Mouse (Mus musculus) myocyte (in vitro differentiated cells): ENCODE measurements around the gene Msrb1.

Source experiments
- E2F4 ChIP-seq: IDR thresholded peaks from one replicate; pipeline ENCODE4 v1.6.1; 2011; ENCODE audit warnings: mild to moderate bottlenecking, control low read depth, moderate library complexity; ENCODE audit not compliant: insufficient read depth
- MYOD1 ChIP-seq, 3 experiments: IDR thresholded peaks; one replicate each; pipeline ENCODE4 v1.6.1; 2011; ENCODE audit warnings: control low read depth in 2 of 3, low read depth in 2 of 3, mild to moderate bottlenecking in 2 of 3, moderate library complexity in 1 of 3; ENCODE audit not compliant: insufficient read length in 2 of 3, control insufficient read depth in 1 of 3
- MYOG ChIP-seq, 3 experiments: IDR thresholded peaks; one replicate each; pipeline ENCODE4 v1.6.1; 2011; ENCODE audit warnings: control low read depth in 2 of 3, low read depth in 2 of 3, mild to moderate bottlenecking in 2 of 3; ENCODE audit not compliant: insufficient read length in 2 of 3, control insufficient read depth in 1 of 3, insufficient read depth in 1 of 3
- POLR2A ChIP-seq: IDR thresholded peaks from one replicate; pipeline ENCODE4 v1.6.1; 2011; ENCODE audit warnings: low read depth, mild to moderate bottlenecking, control low read depth, moderate library complexity; ENCODE audit not compliant: insufficient read length
- POLR2AphosphoS2 ChIP-seq: IDR thresholded peaks from one replicate; pipeline ENCODE4 v1.6.1; 2011; ENCODE audit warnings: low read depth, control low read depth; ENCODE audit not compliant: insufficient read length
- TCF12 ChIP-seq: IDR thresholded peaks from one replicate; pipeline ENCODE4 v1.6.1; 2011; ENCODE audit warnings: mild to moderate bottlenecking, control low read depth; ENCODE audit not compliant: poor library complexity, insufficient read depth, severe bottlenecking
- TCF3 ChIP-seq: IDR thresholded peaks from one replicate; pipeline ENCODE4 v1.6.1; 2011; ENCODE audit warnings: low read depth, control low read depth; ENCODE audit not compliant: insufficient read length

DNA sequence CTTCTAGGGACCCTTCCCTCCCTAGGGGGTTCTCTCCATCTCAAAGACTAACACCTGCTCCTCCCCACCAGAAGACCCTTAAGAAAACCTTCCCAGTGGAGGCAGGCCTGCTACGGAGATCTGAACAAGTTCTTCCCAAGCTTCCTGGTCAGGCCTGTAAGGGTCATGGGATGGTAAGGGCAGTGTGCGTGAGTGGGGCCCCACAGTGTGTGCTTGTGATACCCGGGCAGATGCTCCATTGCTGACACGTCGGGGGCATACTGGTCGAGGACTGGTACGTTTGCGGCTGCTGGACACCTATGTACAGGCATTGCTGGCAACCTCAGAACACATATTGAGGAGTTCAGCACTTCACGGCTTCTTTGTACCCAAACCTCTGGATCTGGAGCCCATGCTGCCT is 37.7 kb upstream of the Msrb1 start:
- TF ChIP-seq POLR2A, result no peak
- TF ChIP-seq TCF12, result no peak
- no peak for TF ChIP-seq E2F4
- TF ChIP-seq MYOG (IDR thresholded peaks at IDR 0.05; ENCODE audit: control insufficient read depth in 1 of 3, insufficient read depth in 1 of 3, insufficient read length in 2 of 3, low read depth in 2 of 3), result no peak
- TF ChIP-seq TCF3, result no peak
- TF ChIP-seq POLR2AphosphoS2, result peak; percentile 77
- TF ChIP-seq MYOD1 (IDR thresholded peaks at IDR 0.05; ENCODE audit: control insufficient read depth in 1 of 3, insufficient read length in 2 of 3, low read depth in 2 of 3), result no peak
